Mouse (Mus musculus) cortical plate, adult 2 months (tissue): ENCODE data around the gene Reps2.

ENCODE experiments used
- CTCF ChIP-seq: fragments of 200-500 bp; IDR thresholded peaks from 2 replicates; pipeline ENCODE4 v1.5.1; 2011; ENCODE audit warnings: mild to moderate bottlenecking, control low read depth, low read length; ENCODE audit not compliant: insufficient read depth; ENCODE audit errors: extremely low read depth
- POLR2A ChIP-seq: fragments of 200-500 bp; IDR thresholded peaks from 2 replicates; pipeline ENCODE4 v1.6.1; 2011; ENCODE audit warnings: mild to moderate bottlenecking, low read length, control low read depth; ENCODE audit not compliant: insufficient read depth; ENCODE audit errors: extremely low read depth

GRCm38 (mm10) chrX:162678820-162679219, 35.4 kb upstream of the Reps2 start:
- TF ChIP-seq POLR2A = no peak
- TF ChIP-seq CTCF = no peak
